8 mouse cellular contexts compared by ENCODE assay signal in genomic region chr15:77956404-77956901, GRCm38 (mm10). TPM values are rescaled to one million over a fixed set of nuclear protein-coding genes. Genes with fewer than 3 reads are reported as not detected.
DNase-seq lines count a peak whose midpoint lies in the region; ATAC-seq and TF ChIP-seq lines count a peak whose summit lies in the region.

Gene Foxred2, minus strand, starts transcription at chr15:77956722.

- DNase-seq in brain, embryonic 14.5 days (ENCODE audit: low read depth) = peak; percentile 96
- peak; percentile 33 for DNase-seq in fibroblast of lung, adult 2 months (ENCODE audit: low read depth)
- DNase-seq in kidney, postnatal 10 days = peak; percentile 89
- peak in 2 of 3 experiments; percentile 44 to 58 for DNase-seq in liver, embryonic 14.5 days (ENCODE audit: low read depth in 3 of 3, low spot score in 3 of 3)
- peak; percentile 87 for DNase-seq in neural tube, embryonic 10.5 days (ENCODE audit: extremely low spot score, low spot score)
- DNase-seq in stomach, postnatal 0 days (ENCODE audit: low spot score) = peak; percentile 89

- TF ChIP-seq POLR2A in brain, embryonic 14.5 days (IDR thresholded peaks at IDR 0.05; ENCODE audit: borderline replicate concordance, extremely low read depth, insufficient read depth, insufficient read length, poor library complexity, severe bottlenecking) = peak; percentile 51

- ATAC-seq in heart, embryonic 13.5 days (ENCODE audit: extremely low read depth, insufficient number of reproducible peaks, low FRiP score, low TSS enrichment) = peak; percentile 66
- peak; percentile 85 for ATAC-seq in liver, embryonic 14.5 days (ENCODE audit: insufficient read depth)
- peak; percentile 94 for ATAC-seq in stomach, postnatal 0 days (ENCODE audit: low FRiP score, low TSS enrichment)

- H3K4me2 ChIP-seq in heart, embryonic 13.5 days = peak within 1 kb of the TSS; percentile 77
- peak within 1 kb of the TSS; percentile 82 for H3K4me2 ChIP-seq in liver, embryonic 14.5 days (ENCODE audit: low read depth)
- peak within 1 kb of the TSS; percentile 73 for H3K4me2 ChIP-seq in stomach, postnatal 0 days (replicated peaks; ENCODE audit: low read depth)

- peaks cover 38% of the 10 kb centered on the region for H3K36me3 ChIP-seq in C2C12 (ENCODE audit: control insufficient read depth, insufficient read depth)
- H3K36me3 ChIP-seq in heart, embryonic 13.5 days = peaks cover 36% of the 10 kb centered on the region
- H3K36me3 ChIP-seq in liver, embryonic 14.5 days (replicated peaks; ENCODE audit: control insufficient read depth, insufficient read depth, low read depth) = peaks cover 31% of the 10 kb centered on the region
- peaks cover 26% of the 10 kb centered on the region for H3K36me3 ChIP-seq in stomach, postnatal 0 days (ENCODE audit: control insufficient read depth, insufficient read depth, low read length)

- 1% methylated on average over 38 of the region's 39 CpGs for WGBS in heart, embryonic 13.5 days
- under 1% methylated on average over 38 of the region's 39 CpGs for WGBS in liver, embryonic 14.5 days (ENCODE audit: insufficient replicate concordance)
- WGBS in stomach, postnatal 0 days = under 1% methylated on average over 39 of the region's 39 CpGs

- peak within 1 kb of the TSS; percentile 23 for H3K4me3 ChIP-seq in C2C12 (ENCODE audit: insufficient read depth, poor library complexity, severe bottlenecking)
- peak within 1 kb of the TSS; percentile 58 for H3K4me3 ChIP-seq in heart, embryonic 13.5 days
- H3K4me3 ChIP-seq in liver, embryonic 14.5 days (ENCODE audit: insufficient read depth in 1 of 2, low read depth in 2 of 2, low read length in 2 of 2) = peak within 1 kb of the TSS; percentile 29 to 50
- H3K4me3 ChIP-seq in stomach, postnatal 0 days (ENCODE audit: low read depth, low read length) = peak within 1 kb of the TSS; percentile 40

- peak within 1 kb of the TSS; percentile 54 for H3ac ChIP-seq in C2C12 (ENCODE audit: control insufficient read depth, insufficient read length, low read depth)

- no peaks in the 10 kb centered on the region for H3K79me3 ChIP-seq in C2C12 (ENCODE audit: low read depth)

- no peak for TF ChIP-seq EP300 in liver, embryonic 14.5 days (IDR thresholded peaks at IDR 0.05; ENCODE audit: low read depth)
- TF ChIP-seq EP300 in stomach, postnatal 0 days (optimal IDR thresholded peaks at IDR 0.05) = no peak

- H3K9me3 ChIP-seq in heart, embryonic 13.5 days = no peaks in the 10 kb centered on the region
- H3K9me3 ChIP-seq in liver, embryonic 14.5 days (ENCODE audit: control insufficient read depth, low read length) = no peaks in the 10 kb centered on the region
- no peaks in the 10 kb centered on the region for H3K9me3 ChIP-seq in stomach, postnatal 0 days (ENCODE audit: control insufficient read depth, low read length)

- no peaks in the 10 kb centered on the region for H3K79me2 ChIP-seq in C2C12 (ENCODE audit: control insufficient read depth, insufficient read depth)

- peaks cover 18% of the 10 kb centered on the region for H3K4me1 ChIP-seq in heart, embryonic 13.5 days
- H3K4me1 ChIP-seq in liver, embryonic 14.5 days (replicated peaks; ENCODE audit: control insufficient read depth in 2 of 2, insufficient read depth in 2 of 2, low read length in 1 of 2) = peaks cover 7 to 12% of the 10 kb centered on the region in 2 experiments
- peaks cover 7% of the 10 kb centered on the region for H3K4me1 ChIP-seq in stomach, postnatal 0 days (replicated peaks; ENCODE audit: control insufficient read depth, insufficient read depth)

- no peaks in the 10 kb centered on the region for H3K27me3 ChIP-seq in C2C12 (ENCODE audit: control insufficient read depth, insufficient read depth, insufficient read length)
- peaks cover 42% of the 10 kb centered on the region for H3K27me3 ChIP-seq in heart, embryonic 13.5 days (replicated peaks)
- peaks cover 15% of the 10 kb centered on the region for H3K27me3 ChIP-seq in liver, embryonic 14.5 days (ENCODE audit: control insufficient read depth, insufficient read depth, low read length)
- no peaks in the 10 kb centered on the region for H3K27me3 ChIP-seq in stomach, postnatal 0 days (ENCODE audit: control insufficient read depth, insufficient read depth, low read length)

- no peak within 1 kb of the TSS for H3K27ac ChIP-seq in heart, embryonic 13.5 days (replicated peaks)
- H3K27ac ChIP-seq in liver, embryonic 14.5 days = no peak within 1 kb of the TSS
- no peak within 1 kb of the TSS for H3K27ac ChIP-seq in stomach, postnatal 0 days (replicated peaks)

- peak within 1 kb of the TSS; percentile 70 for H3K9ac ChIP-seq in heart, embryonic 13.5 days
- H3K9ac ChIP-seq in liver, embryonic 14.5 days (replicated peaks) = peak within 1 kb of the TSS; percentile 27; the same call in 1 of the 2 replicates
- H3K9ac ChIP-seq in stomach, postnatal 0 days (ENCODE audit: low read length) = peak within 1 kb of the TSS; percentile 45; the same call in 1 of the 2 replicates

- TF ChIP-seq CTCF in C2C12 (IDR thresholded peaks at IDR 0.05; ENCODE audit: control insufficient read depth, insufficient read depth, insufficient read length) = peak; percentile 75
- peak; percentile 41; the same call in 1 of the 2 replicates for TF ChIP-seq CTCF in brain, embryonic 14.5 days (IDR thresholded peaks at IDR 0.05; ENCODE audit: borderline replicate concordance, extremely low read depth, insufficient read depth, insufficient read length)
- TF ChIP-seq CTCF in liver, embryonic 14.5 days (IDR thresholded peaks at IDR 0.05; ENCODE audit: low read depth) = peak; percentile 22; the same call in 1 of the 2 replicates
- peak; percentile 63 for TF ChIP-seq CTCF in stomach, postnatal 0 days (IDR thresholded peaks at IDR 0.05; ENCODE audit: low read depth)

TF ChIP-seq in C2C12, 6 proteins besides CTCF, POLR2A, EP300 and RAD21:
- TF ChIP-seq USF1 (IDR thresholded peaks at IDR 0.05; ENCODE audit: low read depth) = peak; percentile 91
- no peak for TF ChIP-seq FOSL1 (IDR thresholded peaks at IDR 0.05; ENCODE audit: insufficient read depth, low read length, poor library complexity, severe bottlenecking)
- no peak for TF ChIP-seq CEBPB (IDR thresholded peaks at IDR 0.05; ENCODE audit: low read depth)
- TF ChIP-seq MYOG (IDR thresholded peaks at IDR 0.05; ENCODE audit: control insufficient read depth, extremely low read depth, insufficient read length) = no peak
- no peak for TF ChIP-seq MYOD1 (IDR thresholded peaks at IDR 0.05; ENCODE audit: control insufficient read depth, insufficient read length, low read depth)
- peak; percentile 98 for TF ChIP-seq MAX (IDR thresholded peaks at IDR 0.05)

RNA-seq across cellular contexts. Expression of gene Foxred2, which starts in this region (rescaled TPM):
- 7.3 TPM for polyA plus RNA-seq in C2C12 (2012; fragmentation: generic; extraction: Trizol)
- 18.0 and 23.7 TPM in 2 replicates for polyA plus RNA-seq in brain, embryonic 14.5 days (2012; rRNA removed)
- 1.0 and 1.1 TPM in 2 replicates for polyA plus RNA-seq in heart, embryonic 13.5 days (2015; fragmentation: Nextera tagmentation; extraction: Ambion mirVana)
- polyA plus RNA-seq in liver, embryonic 14.5 days (2012; rRNA removed) = 1.2 and 1.3 TPM in 2 replicates
- 1.3 and 1.4 TPM in 2 replicates for polyA plus RNA-seq in liver, embryonic 14.5 days (2014; fragmentation: Nextera tagmentation; extraction: Ambion mirVana)
- 0.62 and 0.87 TPM in 2 replicates for polyA plus RNA-seq in stomach, postnatal 0 days (2015; fragmentation: Nextera tagmentation; extraction: Ambion mirVana)

Comparison
In these comparisons a context has a peak if more than half of its experiments do, and no peak if none do; other contexts are left out.
1. Peak in DNase-seq, ATAC-seq, H3K4me3 ChIP-seq, H3K9ac ChIP-seq and H3K4me2 ChIP-seq in stomach, postnatal 0 days; RNA of the gene not detected or under 1 TPM.
2. CTCF ChIP-seq: peak in every context shown above with its lines; median percentile 75 in C2C12; 63 in stomach, postnatal 0 days; 41 in brain, embryonic 14.5 days; 22 in liver, embryonic 14.5 days.
3. DNase-seq: peak in every context shown above with its lines; median percentile 96 in brain, embryonic 14.5 days; 89 in kidney, postnatal 10 days; 89 in stomach, postnatal 0 days; 87 in neural tube, embryonic 10.5 days; 51 in liver, embryonic 14.5 days; 33 in fibroblast of lung, adult 2 months.